Mouse (Mus musculus) lung, adult 2 months (tissue): Measurements from ENCODE around the gene Atp8a2.

Experiments
- CTCF ChIP-seq: fragments of 200-500 bp; IDR thresholded peaks from 2 replicates; pipeline ENCODE4 v1.5.1; 2011; ENCODE audit warnings: mild to moderate bottlenecking, low read length, control low read depth; ENCODE audit not compliant: insufficient read depth
- POLR2A ChIP-seq: fragments of 200-500 bp; IDR thresholded peaks from 2 replicates; pipeline ENCODE4 v1.6.1; 2011; ENCODE audit warnings: low read depth, mild to moderate bottlenecking, control low read depth, low read length, borderline replicate concordance; ENCODE audit errors: extremely low read depth

DNA sequence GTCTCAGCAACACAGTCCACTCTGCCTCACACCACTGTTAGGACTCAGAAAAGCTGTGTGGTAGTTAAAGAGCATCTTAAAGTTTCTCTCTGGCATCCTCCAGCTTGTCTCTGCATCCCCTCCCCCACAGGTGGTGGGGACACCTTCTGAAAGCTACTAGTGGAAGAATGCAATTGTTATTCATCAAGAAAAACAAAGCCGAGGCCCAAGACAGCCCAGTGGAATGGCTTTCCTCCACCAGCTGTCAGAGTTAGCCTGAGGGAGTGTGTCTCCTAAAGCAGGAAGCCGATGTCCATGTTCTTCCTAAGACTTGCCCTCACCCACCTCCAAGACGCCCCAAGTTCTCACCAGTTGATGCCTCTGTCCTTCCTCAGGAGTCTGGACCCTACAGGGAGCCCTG is 48.1 kb downstream of the Atp8a2 start:
- TF ChIP-seq CTCF (no peak), POLR2A (no peak)
